Mouse (Mus musculus) neutrophil, adult 65 days (primary cell): ENCODE results near the gene Gm21698. TPM values are rescaled to one million over a fixed set of nuclear protein-coding genes. Genes with fewer than 3 reads are reported as not detected.

ENCODE experiments used
- total RNA-seq: library from RNA; stranded (reverse); gene quantifications from 2 replicates; pipeline ENCODE4 v1.2.4, GENCODE M21; 2023

Gm21698 gene
- not detected in 2 replicates for total RNA-seq

DNA sequence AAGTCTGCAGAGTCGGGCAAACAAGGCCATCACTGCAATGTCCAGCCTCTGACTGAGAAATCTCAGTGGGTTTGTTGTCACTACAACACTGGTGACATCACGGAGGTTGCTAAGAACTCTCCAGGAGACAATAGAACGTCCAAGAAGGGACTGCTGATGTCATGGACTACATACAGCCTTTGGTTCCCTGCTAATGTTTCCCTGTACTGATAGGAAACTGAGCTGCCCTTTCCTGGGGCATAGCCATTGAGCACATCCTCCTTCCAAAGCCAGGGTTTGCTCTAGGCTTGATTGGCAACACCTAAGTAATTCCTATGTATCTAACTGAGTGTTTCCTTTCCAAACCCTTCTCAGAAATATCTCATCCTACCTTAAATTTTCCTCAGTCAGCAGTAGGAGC, at the start of gene Gm21698:
Gene Gm21698 (minus strand): TSS at position 101 of the 400 bp plus-strand sequence.

DNA sequence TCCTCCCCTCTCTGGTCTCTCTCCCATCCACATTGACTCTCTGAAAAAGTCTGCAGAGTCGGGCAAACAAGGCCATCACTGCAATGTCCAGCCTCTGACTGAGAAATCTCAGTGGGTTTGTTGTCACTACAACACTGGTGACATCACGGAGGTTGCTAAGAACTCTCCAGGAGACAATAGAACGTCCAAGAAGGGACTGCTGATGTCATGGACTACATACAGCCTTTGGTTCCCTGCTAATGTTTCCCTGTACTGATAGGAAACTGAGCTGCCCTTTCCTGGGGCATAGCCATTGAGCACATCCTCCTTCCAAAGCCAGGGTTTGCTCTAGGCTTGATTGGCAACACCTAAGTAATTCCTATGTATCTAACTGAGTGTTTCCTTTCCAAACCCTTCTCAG, 34.4 kb upstream of the Gm21698 start, which contains the start of gene Gm5862:
Gene Gm5862 (minus strand): TSS at position 101 of the 400 bp plus-strand sequence.

DNA sequence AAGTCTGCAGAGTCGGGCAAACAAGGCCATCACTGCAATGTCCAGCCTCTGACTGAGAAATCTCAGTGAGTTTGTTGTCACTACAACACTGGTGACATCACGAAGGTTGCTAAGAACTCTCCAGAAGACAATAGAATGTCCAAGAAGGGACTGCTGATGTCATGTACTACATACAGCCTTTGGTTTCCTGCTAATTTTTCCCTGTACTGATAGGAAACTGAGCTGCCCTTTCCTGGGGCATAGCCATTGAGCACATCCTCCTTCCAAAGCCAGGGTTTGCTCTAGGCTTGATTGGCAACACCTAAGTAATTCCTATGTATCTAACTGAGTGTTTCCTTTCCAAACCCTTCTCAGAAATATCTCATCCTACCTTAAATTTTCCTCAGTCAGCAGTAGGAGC, 16.2 kb upstream of the Gm21698 start, which contains the start of gene Gm1979:
Gene Gm1979 (minus strand): TSS at position 101 of the 400 bp plus-strand sequence.

DNA sequence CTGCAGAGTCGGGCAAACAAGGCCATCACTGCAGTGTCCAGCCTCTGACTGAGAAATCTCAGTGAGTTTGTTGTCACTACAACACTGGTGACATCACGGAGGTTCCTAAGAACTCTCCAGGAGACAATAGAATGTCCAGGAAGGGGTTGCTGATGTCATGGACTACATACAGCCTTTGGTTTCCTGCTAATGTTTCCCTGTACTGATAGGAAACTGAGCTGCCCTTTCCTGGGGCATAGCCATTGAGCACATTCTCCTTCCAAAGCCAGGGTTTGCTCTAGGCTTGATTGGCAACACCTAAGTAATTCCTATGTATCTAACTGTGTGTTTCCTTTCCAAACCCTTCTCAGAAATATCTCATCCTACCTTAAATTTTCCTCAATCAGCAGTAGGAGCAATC, 15.9 kb downstream of the Gm21698 start, which contains the start of gene Gm21680:
Gene Gm21680 (minus strand): TSS at position 101 of the 400 bp plus-strand sequence.

DNA sequence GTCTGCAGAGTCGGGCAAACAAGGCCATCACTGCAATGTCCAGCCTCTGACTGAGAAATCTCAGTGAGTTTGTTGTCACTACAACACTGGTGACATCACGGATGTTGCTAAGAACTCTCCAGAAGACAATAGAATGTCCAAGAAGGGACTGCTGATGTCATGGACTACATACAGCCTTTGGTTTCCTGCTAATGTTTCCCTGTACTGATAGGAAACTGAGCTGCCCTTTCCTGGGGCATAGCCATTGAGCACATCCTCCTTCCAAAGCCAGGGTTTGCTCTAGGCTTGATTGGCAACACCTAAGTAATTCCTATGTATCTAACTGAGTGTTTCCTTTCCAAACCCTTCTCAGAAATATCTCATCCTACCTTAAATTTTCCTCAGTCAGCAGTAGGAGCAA, 34.1 kb downstream of the Gm21698 start, which contains the start of gene Gm21671:
Gene Gm21671 (minus strand): TSS at position 101 of the 400 bp plus-strand sequence.

DNA sequence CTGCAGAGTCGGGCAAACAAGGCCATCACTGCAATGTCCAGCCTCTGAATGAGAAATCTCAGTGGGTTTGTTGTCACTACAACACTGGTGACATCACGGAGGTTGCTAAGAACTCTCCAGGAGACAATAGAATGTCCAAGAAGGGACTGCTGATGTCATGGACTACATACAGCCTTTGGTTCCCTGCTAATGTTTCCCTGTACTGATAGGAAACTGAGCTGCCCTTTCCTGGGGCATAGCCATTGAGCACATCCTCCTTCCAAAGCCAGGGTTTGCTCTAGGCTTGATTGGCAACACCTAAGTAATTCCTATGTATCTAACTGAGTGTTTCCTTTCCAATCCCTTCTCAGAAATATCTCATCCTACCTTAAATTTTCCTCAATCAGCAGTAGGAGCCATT, 46.2 kb downstream of the Gm21698 start, which contains the start of gene Gm21663:
Gene Gm21663 (minus strand): TSS at position 101 of the 400 bp plus-strand sequence.

Other genes with a start within 250 kb of the Gm21698 start
- gene Actr3b, start 228.7 kb downstream of the Gm21698 start, total RNA-seq, result 0.75 TPM in 1 of 2 replicates, not detected in the other
- gene Gm21663, start 46.3 kb downstream of the Gm21698 start, total RNA-seq, result not detected in 2 replicates
- gene Gm21671, start 34.2 kb downstream of the Gm21698 start, total RNA-seq, result not detected in 2 replicates
- gene Gm21680, start 16.0 kb downstream of the Gm21698 start, total RNA-seq, result not detected in 2 replicates
- gene Gm1979, start 16.1 kb upstream of the Gm21698 start, total RNA-seq, result not detected in 2 replicates
- gene Gm5862, start 34.3 kb upstream of the Gm21698 start, total RNA-seq, result not detected in 2 replicates
- gene Speer4a, start 50.9 kb upstream of the Gm21698 start, total RNA-seq, result not detected in 2 replicates
- not detected in 2 replicates for gene Gm7347, start 69.9 kb upstream of the Gm21698 start, total RNA-seq
- not detected in 2 replicates for gene Gm10471, start 100.6 kb upstream of the Gm21698 start, total RNA-seq
- gene 5031410I06Rik, start 116.7 kb upstream of the Gm21698 start, total RNA-seq, result not detected in 2 replicates
- not detected in 2 replicates for gene Gm10220, start 132.8 kb upstream of the Gm21698 start, total RNA-seq